Mouse (Mus musculus): ENCODE data around the gene Dynlt1f.
"Not testable (repeated sequence)": the region's sequence is repeated elsewhere in the genome, so short reads cannot be mapped to it uniquely, and the experiment has no call there.

Gene Dynlt1f

DNA sequence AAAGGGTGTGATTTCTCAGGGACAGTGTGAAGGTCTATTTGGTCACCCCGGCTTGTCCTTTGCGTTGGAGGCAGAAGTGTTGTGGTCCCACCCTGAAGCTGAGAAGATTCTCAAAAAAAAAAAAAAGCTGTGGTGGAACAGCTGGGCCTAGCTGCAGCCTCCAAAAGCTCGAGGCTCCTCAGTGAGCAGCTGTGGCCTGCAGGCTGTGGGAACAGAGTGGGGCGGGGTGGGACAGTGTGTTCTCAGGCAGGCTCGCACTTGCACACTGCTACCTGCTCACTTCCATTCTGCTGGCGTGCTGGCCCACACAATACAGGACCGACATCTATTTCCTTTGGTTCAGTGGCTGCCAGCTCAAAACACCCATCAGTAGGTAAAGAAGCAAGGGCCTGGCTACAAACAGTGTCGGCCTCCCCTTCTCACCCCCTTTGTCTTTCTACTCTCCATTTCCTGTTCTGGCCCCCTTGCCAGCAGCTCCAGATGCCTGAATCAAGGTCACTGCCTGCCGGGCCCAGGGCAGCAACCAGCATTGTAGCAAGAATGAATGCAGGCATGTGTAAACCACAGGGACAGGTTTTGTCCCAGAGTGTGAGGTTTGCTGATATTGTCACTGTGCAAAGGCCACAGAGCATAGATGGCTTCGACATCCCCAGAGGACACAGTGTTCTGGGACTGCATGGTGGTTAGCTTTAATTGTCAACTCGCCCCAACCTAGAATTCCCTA is 5.6 kb upstream of the Dynlt1f start:
- not testable (repeated sequence) for DNase-seq

DNA sequence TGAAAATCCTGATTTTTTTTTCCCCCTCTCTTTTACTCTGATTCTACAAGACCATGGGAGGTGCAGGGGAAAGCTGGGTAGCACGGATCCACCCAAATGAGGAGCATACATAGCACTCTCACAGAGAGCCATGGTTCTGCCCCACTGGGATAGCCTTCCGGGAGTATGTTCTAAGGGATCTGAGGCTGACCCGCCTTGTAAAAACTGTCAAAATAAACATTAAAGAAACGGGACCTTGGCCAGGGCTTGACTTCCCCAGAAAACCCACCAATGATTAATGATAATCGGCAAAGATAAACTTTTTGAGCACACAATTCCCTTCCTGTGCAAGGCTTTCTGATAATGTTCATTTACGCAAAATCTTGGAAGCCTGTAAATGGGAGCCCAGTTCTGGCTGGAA is 4.9 kb upstream of the Dynlt1f start:
- DNase-seq = not testable (repeated sequence)

DNA sequence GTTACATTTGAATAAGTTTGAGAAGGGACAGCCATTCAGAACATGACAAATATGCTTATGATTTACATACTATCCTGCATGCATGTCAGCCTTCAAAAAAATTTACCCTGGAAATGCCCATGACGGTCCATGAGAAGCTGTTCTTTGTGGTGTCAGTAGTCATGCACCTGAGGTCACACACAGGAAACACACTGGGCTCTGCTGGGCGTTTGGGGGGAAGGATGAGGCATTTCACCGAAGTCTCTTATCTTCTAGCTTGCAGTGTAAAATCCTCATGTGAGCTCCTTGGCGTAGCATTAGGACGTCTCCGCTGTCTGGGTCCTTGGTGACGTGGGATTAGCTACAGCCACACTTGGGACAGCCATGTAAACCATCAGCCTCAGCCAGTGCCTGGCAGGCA is 3.1 kb upstream of the Dynlt1f start, which contains the start of gene Sytl3:
Gene Sytl3, plus strand, starts transcription at position 293 of the 400 bp plus-strand sequence.
- DNase-seq = not testable (repeated sequence)

DNA sequence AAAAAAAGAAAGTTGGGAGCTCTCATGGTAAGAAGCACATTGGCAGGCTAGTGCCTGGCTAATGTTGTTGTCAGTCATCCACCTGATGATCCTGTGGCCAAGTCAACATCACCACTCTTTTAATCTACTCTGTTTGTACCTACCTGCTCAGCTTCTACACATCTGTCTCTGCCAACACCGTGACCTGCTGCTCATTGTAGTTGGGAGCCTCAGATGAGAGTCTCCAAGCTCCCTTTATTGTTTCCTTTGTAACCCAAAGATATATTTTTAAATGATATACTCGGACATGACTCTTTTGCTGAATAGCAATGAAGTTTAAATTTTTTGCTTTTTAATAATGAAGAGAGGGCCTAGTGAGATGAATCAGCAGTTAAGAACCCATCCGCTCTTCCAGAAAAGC is 771 bp upstream of the Dynlt1f start:
- DNase-seq = peak in 1 of 2 experiments; percentile 30

DNA sequence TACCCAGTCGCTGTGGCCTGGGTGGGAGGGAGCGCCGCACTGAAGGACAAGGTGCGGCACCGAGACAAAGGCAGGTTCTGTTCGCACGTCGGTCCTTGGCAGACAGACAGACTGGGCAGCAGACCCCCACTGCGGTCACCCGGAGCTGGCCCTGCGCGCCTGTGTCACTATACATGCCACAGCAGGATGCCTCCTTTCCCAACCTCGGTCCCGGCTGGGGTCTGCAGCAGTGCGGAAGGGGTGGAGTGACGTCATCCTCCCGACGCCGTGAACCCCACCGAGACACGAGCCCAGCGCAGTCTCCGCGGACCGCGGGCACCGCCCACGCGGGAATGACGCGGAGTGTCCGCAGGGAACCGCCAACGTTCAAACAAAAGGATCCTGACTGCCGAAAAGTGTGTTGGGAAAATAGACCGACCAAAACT is 601 bp downstream of the Dynlt1f start:
- DNase-seq = peak; percentile 69 to 77

DNA sequence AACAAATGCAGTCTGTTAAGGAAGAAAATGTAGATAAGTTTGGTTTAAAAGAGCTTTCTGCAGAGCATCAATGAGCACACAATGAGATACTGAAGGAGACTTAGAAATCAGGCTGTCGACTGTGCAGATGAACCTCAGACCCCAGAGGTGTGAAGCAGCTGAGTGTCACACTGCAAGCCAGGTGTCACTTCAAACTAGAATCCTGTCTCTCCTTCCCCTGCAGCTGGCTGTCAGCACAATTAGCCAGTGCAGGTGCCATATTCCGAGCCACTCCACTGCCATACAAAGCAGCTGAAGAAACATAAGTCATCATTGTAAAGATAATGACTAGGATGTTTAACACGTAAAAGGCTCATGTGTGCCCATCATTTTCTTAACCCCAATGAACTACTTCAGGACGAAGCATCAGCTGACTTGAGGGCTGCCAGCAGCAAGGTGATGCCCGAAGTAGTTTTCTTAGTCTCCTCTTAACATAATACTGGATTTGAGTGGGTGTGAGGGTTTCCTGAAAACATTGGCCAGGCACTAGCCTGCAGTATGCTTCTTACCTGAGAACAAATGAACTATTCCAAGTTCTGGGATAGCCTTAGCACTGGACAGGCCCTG is 2.3 kb downstream of the Dynlt1f start:
- DNase-seq = peak in 1 of 2 experiments; percentile 9

DNA sequence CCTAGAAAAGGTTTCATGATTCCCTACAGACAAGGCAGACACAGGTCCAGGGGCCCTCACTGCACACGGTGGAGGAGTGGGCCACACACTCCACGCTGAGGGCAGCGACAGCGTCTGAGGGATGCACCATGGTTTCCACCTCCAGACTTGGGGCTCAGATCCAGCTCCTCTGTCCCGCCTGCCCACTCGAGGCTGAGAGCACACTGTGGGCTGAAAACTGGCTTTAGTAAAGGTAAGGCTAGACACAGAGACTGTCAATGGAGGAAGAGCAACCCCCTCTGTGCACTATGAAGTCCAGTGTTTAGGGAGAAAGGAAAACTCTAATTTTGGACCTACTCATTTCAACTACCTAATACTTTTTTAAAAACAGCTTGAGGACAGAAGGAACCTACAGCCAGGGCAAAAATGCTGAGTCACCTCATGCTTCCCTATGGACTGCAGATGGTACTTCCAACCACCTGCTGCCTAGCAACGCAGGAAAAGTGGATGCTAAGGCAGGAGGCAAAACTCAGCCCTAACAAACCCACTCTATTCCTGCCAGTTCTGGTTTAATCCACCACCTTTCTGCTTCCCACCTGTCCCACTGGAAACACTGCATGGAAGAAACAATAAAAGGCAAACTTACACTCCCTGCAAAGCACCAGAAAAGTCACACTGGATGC is 4.7 kb downstream of the Dynlt1f start:
- DNase-seq = not testable (repeated sequence)

DNA sequence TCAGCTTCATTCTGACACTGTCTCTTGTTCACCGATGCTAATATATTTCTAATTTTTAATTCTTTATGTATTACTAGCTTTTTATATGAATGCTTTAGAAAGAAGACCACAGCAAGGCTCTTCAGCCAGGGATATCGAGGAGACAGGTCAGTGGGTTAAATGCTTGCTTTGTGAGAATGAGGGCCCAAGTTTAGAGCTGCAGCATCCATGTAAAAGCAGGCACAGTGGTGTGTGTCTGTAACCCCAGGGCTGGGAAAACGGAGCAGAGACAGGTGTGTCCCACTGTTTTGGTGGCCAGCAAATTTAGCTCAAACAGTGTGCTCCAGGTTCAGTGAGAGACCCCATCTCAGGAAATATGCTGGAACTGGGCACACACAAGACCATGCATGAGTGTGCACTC is 8.2 kb downstream of the Dynlt1f start:
- DNase-seq = not testable (repeated sequence)

DNA sequence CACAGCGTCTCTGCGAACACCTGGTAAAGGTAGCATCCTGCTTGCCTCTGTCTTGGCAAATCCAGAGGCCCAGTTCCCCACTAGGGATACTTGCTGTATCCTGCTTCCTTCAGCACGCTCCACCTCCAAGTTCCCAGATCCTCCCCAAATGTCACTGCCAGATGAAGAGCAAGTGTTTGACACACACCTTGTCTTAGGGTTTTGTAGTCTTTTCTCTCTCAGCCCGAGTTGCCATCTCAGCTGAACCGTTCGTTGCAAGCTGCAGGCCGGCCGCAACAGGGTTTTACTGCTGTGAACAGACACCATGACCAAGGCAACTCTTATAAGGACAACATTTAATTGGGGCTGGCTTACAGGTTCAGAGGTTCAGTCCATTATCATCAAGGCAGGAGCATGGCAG is 8.9 kb downstream of the Dynlt1f start:
- not testable (repeated sequence) for DNase-seq

DNA sequence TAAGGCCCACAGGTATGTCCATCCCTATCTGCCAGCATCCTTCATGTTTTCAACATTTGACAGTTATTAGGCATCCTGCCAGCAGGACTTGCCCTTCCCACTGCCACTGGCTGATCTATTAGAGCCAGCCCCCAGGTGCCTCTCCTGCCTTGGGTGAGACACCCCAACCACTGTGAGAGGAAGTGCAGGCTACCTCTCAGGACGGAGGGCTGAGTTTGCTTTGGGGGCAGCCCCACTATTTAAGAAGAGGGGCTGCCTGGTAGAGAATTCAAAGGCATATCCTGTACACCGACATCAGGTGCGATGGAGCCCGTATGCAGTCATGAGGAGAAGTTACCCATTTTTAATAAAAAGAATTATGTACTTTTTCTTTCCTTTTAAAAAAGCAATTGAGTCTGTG is 10.0 kb downstream of the Dynlt1f start:
- not testable (repeated sequence) for DNase-seq

DNA sequence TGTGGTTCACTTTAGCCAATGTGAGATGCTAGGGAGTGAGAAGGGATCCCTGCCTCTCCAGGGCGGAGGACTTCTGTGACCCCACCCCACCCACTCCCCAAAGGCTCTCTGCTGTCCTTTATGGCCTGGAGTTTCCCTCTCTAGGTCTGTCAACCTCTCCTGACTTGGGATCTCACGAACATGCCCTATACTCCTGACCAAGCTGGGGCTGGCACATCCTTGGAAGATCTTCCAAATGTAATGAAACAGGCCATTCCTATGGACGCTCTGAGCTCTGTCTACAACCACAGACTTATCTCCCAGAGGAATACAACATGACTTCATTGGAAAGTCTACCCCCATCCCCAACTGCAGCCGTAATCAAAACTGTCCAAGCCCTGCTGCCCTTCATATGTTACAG is 11.0 kb downstream of the Dynlt1f start:
- not testable (repeated sequence) for DNase-seq

DNA sequence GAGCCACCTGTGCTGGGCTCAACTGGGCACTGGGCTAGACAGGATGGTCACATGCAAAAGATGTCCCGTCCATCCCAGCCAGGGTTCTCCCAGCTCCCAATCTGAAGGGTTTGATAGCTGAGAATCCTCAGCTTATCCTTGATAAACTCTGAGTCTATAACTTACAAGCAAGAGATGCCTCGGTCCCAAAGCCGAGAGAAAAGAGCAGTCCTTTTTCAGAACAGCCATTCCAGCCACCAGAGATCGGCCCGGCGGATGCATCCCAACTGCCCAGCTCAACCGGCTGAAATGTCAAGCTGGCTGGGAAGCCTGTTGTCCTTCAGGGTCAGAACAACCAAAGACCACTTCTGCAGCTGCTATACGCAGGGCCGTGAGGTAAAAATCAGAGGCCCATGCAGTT is 11.5 kb downstream of the Dynlt1f start:
- DNase-seq = not testable (repeated sequence)

DNA sequence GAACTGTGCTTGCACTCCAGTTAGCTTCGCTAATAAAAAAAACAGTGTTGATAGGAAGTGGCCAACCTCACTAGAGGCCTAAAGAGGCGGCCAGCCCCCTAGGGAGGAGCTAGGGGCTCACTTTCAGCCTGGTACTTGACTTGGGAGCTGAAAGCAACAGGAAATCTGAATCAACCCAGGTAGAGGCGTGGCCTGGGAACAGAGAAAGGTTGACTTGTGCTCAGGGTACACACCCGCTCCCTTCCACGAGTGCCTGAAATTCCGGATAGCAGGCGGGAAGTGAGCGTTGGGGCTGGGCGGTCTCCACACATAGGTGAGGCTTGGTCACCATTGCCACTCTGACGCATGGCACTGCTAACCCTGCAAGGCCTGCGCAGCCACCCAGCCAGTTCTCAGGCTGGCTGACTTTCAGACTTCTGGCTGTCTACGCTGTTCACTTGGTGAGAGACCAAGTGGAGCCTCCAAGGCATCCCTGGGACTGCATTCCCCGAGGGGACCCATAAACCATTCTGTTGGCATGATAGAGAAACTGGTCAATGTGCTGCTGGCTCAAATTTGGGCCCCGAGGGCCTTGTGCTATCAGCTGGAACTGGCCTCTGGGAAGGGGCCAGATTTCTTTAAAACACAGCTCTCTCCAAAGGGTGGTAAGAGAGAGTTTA is 14.8 kb downstream of the Dynlt1f start:
- not testable (repeated sequence) for DNase-seq

DNA sequence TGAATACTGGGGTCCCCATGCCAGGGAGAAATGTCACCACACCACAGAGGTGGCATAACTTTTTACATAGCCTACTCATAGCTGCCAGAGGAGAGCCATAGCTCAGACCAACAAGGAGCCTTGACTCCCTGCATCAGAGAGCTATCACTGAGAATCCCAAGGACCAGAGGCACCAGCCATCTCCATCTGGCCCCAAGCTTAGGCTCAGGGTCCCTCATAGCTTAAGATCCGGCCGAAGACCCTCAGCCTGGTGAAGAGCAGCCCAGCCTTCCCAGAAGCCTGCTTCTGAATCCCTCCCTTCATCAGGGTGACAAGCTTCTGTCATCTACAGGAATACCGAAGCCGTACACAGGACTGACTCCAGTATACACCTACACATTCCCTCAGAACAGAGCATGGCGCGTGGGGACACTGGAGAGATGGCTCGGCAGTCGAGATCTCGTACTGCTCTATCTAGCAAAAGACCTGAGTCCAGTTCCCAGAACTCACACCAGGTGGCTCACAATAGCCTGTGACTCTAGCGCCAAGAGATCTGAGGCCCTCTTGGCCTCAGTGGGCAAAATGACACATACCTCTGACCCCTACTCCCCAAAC is 15.6 kb downstream of the Dynlt1f start:
- DNase-seq = not testable (repeated sequence)

DNA sequence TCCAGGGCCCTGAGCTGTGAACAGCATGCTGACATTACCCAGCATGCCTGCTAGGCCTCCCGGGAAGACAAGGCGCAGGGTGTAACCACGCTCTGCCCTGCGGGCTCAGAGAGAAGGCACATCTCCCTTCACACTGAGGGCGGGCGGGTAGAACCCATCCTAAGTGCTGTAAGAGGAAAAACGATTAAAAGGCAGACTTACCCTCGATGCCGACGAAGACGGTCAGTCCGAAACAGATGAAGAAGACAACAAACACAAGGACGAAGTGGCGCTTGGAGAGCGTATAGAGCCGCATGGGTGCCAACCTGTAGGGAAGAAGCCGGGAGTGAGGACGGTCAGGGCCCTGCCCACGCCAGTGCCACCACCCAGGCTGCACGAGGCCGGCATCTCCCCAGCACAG is 16.2 kb downstream of the Dynlt1f start:
- not testable (repeated sequence) for DNase-seq

DNA sequence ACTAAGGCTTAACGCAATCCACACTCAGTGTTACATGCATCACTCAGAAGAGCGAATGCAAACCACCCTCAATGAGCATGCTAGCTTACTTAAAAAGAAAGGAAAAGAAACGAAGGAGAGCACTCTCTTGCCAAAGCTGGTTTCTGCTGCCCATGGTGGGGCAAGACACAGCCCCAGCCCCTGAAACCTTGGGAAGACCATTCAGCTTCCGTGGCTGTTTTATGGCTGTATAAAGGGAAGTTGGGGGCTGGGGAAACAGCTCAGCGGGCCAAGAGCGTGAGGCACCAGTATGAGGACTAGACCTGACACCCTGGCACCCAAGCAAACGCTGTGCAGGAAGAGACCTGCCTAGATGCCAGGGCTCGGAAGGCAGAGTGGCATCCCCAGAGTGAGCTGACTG is 17.3 kb downstream of the Dynlt1f start:
- DNase-seq = not testable (repeated sequence)

DNA sequence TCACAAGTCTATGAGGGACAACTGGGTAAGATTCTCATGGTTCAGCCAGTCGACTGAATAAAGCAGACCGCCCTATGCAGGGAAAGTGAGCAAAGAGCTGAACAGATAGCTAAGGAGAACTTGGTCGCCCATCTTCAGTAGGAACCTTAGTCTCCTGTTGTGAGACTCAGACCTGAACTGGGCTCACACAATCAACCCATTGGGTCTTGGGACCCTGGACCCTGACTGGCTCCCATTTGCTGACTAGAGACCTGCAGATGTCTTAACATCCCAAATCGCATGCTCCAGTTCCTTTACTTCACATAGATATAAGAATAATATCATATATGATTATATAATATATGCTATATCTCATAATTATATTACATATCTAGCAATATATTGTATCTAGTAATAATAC is 18.3 kb downstream of the Dynlt1f start:
- not testable (repeated sequence) for DNase-seq

DNA sequence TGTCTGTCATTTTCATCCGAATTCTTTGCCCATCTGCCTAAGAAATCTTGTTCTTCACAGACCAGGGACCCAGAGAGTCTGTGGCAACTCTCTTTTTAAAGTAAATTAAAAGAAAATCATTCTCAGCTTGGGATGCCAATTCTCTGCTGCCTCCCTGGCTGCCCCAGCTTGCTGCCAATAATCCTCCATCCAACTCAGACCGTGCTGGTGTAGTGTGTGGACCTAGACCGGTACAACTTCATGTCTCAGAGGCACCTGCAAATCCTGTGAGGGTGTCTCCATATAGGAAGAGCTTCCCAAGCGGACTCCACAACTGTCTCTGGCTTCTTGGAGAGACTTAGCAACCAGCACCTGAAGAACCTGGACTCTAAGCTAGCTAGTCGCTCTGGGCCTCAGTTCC is 18.8 kb downstream of the Dynlt1f start:
- no peak for DNase-seq

DNA sequence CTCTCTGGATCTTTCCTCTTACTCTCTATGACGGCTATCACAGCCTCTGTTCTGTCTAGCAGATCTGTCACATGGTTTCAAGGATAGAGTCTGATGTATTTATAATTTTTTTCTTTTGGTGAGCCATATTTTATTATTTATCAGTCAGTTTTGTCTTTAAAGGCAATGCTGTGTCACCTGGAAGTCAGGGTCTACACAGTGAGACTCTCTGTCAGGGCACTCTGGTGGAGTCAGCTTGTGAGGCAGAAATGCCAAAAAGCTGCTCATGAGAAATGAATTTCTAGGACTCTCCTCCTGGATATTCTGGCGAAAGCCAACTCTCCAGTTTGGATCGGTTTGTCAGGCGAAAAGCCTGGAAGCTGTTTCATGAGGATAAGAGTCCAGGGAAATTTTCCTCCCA is 19.9 kb downstream of the Dynlt1f start:
- not testable (repeated sequence) for DNase-seq

DNA sequence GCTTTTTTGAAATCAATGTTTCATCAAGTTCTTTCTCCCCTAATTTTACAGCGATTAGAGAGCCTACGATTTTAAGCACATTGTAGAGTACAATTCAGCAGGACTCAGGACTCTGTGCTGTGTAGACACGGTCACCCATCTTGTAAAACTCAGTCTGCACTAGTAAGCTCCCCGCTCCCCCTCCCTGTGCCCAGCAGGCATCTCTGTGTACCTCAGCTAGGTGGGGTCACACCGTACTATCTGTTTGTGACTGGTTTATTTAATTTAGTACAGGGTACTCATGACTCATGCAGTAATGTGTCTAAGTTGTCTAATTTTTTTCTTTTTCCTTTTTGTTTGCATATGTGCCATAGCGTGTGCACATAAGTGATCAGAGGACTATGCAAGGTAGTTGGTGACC is 22.9 kb downstream of the Dynlt1f start:
- DNase-seq = not testable (repeated sequence)

DNA sequence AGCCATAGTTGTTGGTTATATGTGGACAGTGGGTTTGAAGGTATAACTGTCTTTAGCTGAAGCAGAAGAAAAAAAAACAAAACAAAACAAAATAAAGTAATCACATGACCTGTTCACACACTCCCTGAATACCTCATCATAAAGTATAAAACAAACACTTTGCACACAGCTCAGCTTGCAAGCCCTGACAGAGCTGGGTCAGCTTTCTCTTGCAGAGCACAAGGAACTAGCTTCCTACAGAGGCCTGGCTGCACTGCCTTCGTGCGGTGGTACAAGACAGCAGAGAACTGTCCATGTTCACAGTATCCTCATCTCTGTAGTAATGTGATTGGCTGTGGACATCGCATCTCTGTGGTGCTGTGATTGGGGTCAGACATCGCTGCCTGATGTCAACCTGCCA is 25.3 kb downstream of the Dynlt1f start:
- not testable (repeated sequence) for DNase-seq

DNA sequence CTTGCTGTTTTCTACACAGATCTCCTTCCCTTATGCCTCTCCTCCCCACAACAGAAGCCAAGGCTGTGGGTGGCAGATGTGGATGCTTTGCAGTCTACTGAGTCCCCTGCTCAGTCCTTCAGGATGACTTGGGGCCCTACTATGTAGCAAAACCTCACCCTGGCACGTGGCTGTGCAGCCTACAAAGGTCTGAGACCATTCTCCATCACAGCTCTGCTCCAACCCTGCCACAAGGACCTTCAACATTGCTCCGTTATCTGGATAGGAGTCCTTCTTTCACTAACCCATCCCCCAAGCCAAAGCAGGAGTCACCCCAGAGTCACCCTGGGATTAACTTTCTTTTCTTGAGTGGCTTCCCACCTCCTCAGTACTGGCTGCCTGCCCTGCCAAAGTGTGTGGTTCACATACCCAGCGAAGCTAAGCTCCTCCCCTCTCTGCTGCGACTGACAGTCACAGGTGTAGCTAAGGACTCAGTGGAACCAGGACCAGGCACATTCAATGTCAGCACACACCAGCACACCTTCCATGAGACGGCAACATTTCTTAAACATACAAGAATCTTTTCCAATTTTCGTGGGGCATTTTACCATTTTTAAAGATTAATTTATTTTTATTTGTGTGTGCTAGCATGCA is 30.7 kb downstream of the Dynlt1f start:
- not testable (repeated sequence) for DNase-seq
